Mouse (Mus musculus): Measurements from ENCODE around the gene Prr18. TPM values are rescaled to one million over a fixed set of nuclear protein-coding genes. Genes with fewer than 3 reads are reported as not detected.

Gene Prr18
- total and polyA plus RNA-seq, 2 experiments from 2014 or later, result 15.7 to 31.5 TPM

- Histone ChIP-seq H3K4me1 (ENCODE audit: insufficient read depth, low read length) (peaks cover 22% of the 10 kb centered on the region), H3K9me3 (ENCODE audit: low read length) (no peaks in the 10 kb centered on the region), H3K4me3 (ENCODE audit: low read depth, low read length) (peak overlapping the region; percentile 14; the same call in 1 of the 2 replicates), H3K27me3 (ENCODE audit: insufficient read depth, low read length) (no peaks in the 10 kb centered on the region), H3K36me3 (ENCODE audit: insufficient read depth, low read length) (no peaks in the 10 kb centered on the region), H3K4me2 (ENCODE audit: low read depth, low read length, poor library complexity, severe bottlenecking) (peak overlapping the region; percentile 98), H3K27ac (ENCODE audit: low read depth, low read length) (no peak overlapping the region), H3K9ac (replicated peaks; ENCODE audit: low read length, poor library complexity, severe bottlenecking) (no peak overlapping the region)
- 53% methylated on average over 6 of the region's 6 CpGs for WGBS
- TF ChIP-seq CTCF (IDR thresholded peaks at IDR 0.05), result no peak
- no peak for ATAC-seq (ENCODE audit: low FRiP score)
- DNase-seq (ENCODE audit: low spot score), result peak; percentile 51
Measured at GRCm38 (mm10) chr17:8343416-8343815, 6.2 kb downstream of the Prr18 start.

- no peak overlapping the region for H3K4me3 ChIP-seq (ENCODE audit: low read depth, low read length)
- ATAC-seq (ENCODE audit: low FRiP score), result no peak
- no peaks in the 10 kb centered on the region for H3K9me3 ChIP-seq (ENCODE audit: low read length)
- 77% methylated on average over 5 of the region's 5 CpGs for WGBS
- no peaks in the 10 kb centered on the region for H3K36me3 ChIP-seq (ENCODE audit: insufficient read depth, low read length)
- no peak overlapping the region for H3K4me2 ChIP-seq (ENCODE audit: low read depth, low read length, poor library complexity, severe bottlenecking)
- no peak overlapping the region for H3K27ac ChIP-seq (ENCODE audit: low read depth, low read length)
- H3K27me3 ChIP-seq (ENCODE audit: insufficient read depth, low read length), result no peaks in the 10 kb centered on the region
- peaks cover 5% of the 10 kb centered on the region; the same call in 1 of the 2 replicates for H3K4me1 ChIP-seq (ENCODE audit: insufficient read depth, low read length)
- H3K9ac ChIP-seq (replicated peaks; ENCODE audit: low read length, poor library complexity, severe bottlenecking), result no peak overlapping the region
- DNase-seq (ENCODE audit: low spot score), result no peak
- 0 out of 2 replicates have a peak, but pooled peaks have one; percentile 16 for TF ChIP-seq CTCF (IDR thresholded peaks at IDR 0.05)
Measured at GRCm38 (mm10) chr17:8347765-8348285, 10.6 kb downstream of the Prr18 start.

- no peak for TF ChIP-seq CTCF (IDR thresholded peaks at IDR 0.05)
- H3K9ac ChIP-seq (replicated peaks; ENCODE audit: low read length, poor library complexity, severe bottlenecking), result no peak overlapping the region
- ATAC-seq (ENCODE audit: low FRiP score), result no peak
- H3K9me3 ChIP-seq (ENCODE audit: low read length), result no peaks in the 10 kb centered on the region
- H3K4me1 ChIP-seq (ENCODE audit: insufficient read depth, low read length), result no peaks in the 10 kb centered on the region
- WGBS, result 81% methylated on average over 4 of the region's 4 CpGs
- no peaks in the 10 kb centered on the region for H3K27me3 ChIP-seq (ENCODE audit: insufficient read depth, low read length)
- H3K27ac ChIP-seq (ENCODE audit: low read depth, low read length), result no peak overlapping the region
- no peaks in the 10 kb centered on the region for H3K36me3 ChIP-seq (ENCODE audit: insufficient read depth, low read length)
- H3K4me3 ChIP-seq (ENCODE audit: low read depth, low read length), result no peak overlapping the region
- DNase-seq (ENCODE audit: low spot score), result no peak
- H3K4me2 ChIP-seq (ENCODE audit: low read depth, low read length, poor library complexity, severe bottlenecking), result no peak overlapping the region
Measured at GRCm38 (mm10) chr17:8348941-8349340, 11.7 kb downstream of the Prr18 start.

- Histone ChIP-seq H3K36me3 (ENCODE audit: insufficient read depth, low read length) (no peaks in the 10 kb centered on the region), H3K9ac (replicated peaks; ENCODE audit: low read length, poor library complexity, severe bottlenecking) (no peak overlapping the region), H3K9me3 (ENCODE audit: low read length) (no peaks in the 10 kb centered on the region), H3K27me3 (ENCODE audit: insufficient read depth, low read length) (no peaks in the 10 kb centered on the region), H3K4me3 (ENCODE audit: low read depth, low read length) (no peak overlapping the region), H3K4me1 (ENCODE audit: insufficient read depth, low read length) (no peaks in the 10 kb centered on the region), H3K4me2 (ENCODE audit: low read depth, low read length, poor library complexity, severe bottlenecking) (no peak overlapping the region), H3K27ac (ENCODE audit: low read depth, low read length) (no peak overlapping the region)
- 22% methylated on average over 7 of the region's 7 CpGs for WGBS
- TF ChIP-seq CTCF (IDR thresholded peaks at IDR 0.05), result no peak
- DNase-seq (ENCODE audit: low spot score) (peak; percentile 40), ATAC-seq (ENCODE audit: low FRiP score) (peak; percentile 44; the same call in 1 of the 2 replicates)
Measured at GRCm38 (mm10) chr17:8351088-8351487, 13.8 kb downstream of the Prr18 start.

GRCm38 (mm10) chr17:8355692-8356091 is 18.4 kb downstream of the Prr18 start, which contains the start of gene T2:
TSS of gene T2 (plus strand) at chr17:8355992.
- ATAC-seq (ENCODE audit: low FRiP score), result no peak
- H3K9ac ChIP-seq (replicated peaks; ENCODE audit: low read length, poor library complexity, severe bottlenecking), result no peak within 1 kb of the TSS
- 89% methylated on average over 6 of the region's 6 CpGs for WGBS

GRCm38 (mm10) chr17:8357498-8357897 is 20.2 kb downstream of the Prr18 start:
- WGBS, result 87% methylated on average over 6 of the region's 6 CpGs
- Histone ChIP-seq H3K27me3 (ENCODE audit: insufficient read depth, low read length) (no peaks in the 10 kb centered on the region), H3K9ac (replicated peaks; ENCODE audit: low read length, poor library complexity, severe bottlenecking) (no peak overlapping the region), H3K27ac (ENCODE audit: low read depth, low read length) (no peak overlapping the region), H3K4me3 (ENCODE audit: low read depth, low read length) (no peak overlapping the region), H3K36me3 (ENCODE audit: insufficient read depth, low read length) (no peaks in the 10 kb centered on the region), H3K9me3 (ENCODE audit: low read length) (no peaks in the 10 kb centered on the region), H3K4me2 (ENCODE audit: low read depth, low read length, poor library complexity, severe bottlenecking) (no peak overlapping the region), H3K4me1 (ENCODE audit: insufficient read depth, low read length) (peaks cover 5% of the 10 kb centered on the region; the same call in 1 of the 2 replicates)
- no peak for DNase-seq (ENCODE audit: low spot score)
- no peak for TF ChIP-seq CTCF (IDR thresholded peaks at IDR 0.05)
- no peak for ATAC-seq (ENCODE audit: low FRiP score)

More at GRCm38 (mm10) chr17:8355692-8356091, 18.4 kb downstream of the Prr18 start, which contains the start of gene T2:
- Histone ChIP-seq H3K4me3 (ENCODE audit: low read depth, low read length) (no peak within 1 kb of the TSS), H3K4me1 (ENCODE audit: insufficient read depth, low read length) (no peaks in the 10 kb centered on the region), H3K9me3 (ENCODE audit: low read length) (no peaks in the 10 kb centered on the region), H3K36me3 (ENCODE audit: insufficient read depth, low read length) (no peaks in the 10 kb centered on the region), H3K4me2 (ENCODE audit: low read depth, low read length, poor library complexity, severe bottlenecking) (no peak within 1 kb of the TSS), H3K27ac (ENCODE audit: low read depth, low read length) (no peak within 1 kb of the TSS), H3K27me3 (ENCODE audit: insufficient read depth, low read length) (no peaks in the 10 kb centered on the region)
- DNase-seq (ENCODE audit: low spot score), result no peak
- TF ChIP-seq CTCF (IDR thresholded peaks at IDR 0.05), result no peak

Data from midbrain, postnatal 0 days (tissue).